Mouse (Mus musculus) forebrain, embryonic 14.5 days (tissue): ENCODE measurements around the gene Camk1. TPM values are rescaled to one million over a fixed set of nuclear protein-coding genes. Genes with fewer than 3 reads are reported as not detected.

Experiments used
- ATAC-seq: fragments of 200-750 bp; cut with Nextera tagmentation; 2 replicates; pipeline ENCODE4 v1.8.0; 2017; ENCODE audit warnings: mild to moderate bottlenecking, moderate library complexity
- DNase-seq: peaks from one replicate; pipeline ENCODE4 v3.0.0-alpha.2; 2015; ENCODE audit warnings: low spot score
- H3K27ac ChIP-seq: fragments of 300-500 bp; sonication (generic); 2 replicates; pipeline ENCODE4 v1.5.1; 2014; ENCODE audit warnings: low read depth, mild to moderate bottlenecking, control low read depth, low read length, moderate library complexity
- H3K27me3 ChIP-seq: fragments of 300-500 bp; sonication (generic); replicated peaks from 2 replicates; pipeline ENCODE4 v1.6.1; 2014; ENCODE audit warnings: low read length, control low read depth, mixed read lengths; ENCODE audit not compliant: control insufficient read depth, insufficient read depth
- H3K36me3 ChIP-seq: fragments of 300-500 bp; sonication (generic); 2 replicates; pipeline ENCODE4 v1.6.1; 2014; ENCODE audit warnings: low read length, control low read depth; ENCODE audit not compliant: control insufficient read depth, insufficient read depth
- H3K4me1 ChIP-seq: fragments of 300-500 bp; sonication (generic); 2 replicates; pipeline ENCODE4 v1.6.1; 2014; ENCODE audit warnings: antibody characterized with exemption, low read length, control low read depth; ENCODE audit not compliant: control insufficient read depth, insufficient read depth
- H3K4me2 ChIP-seq: fragments of 300-500 bp; sonication (generic); 2 replicates; pipeline ENCODE4 v1.6.1; 2014; ENCODE audit warnings: mild to moderate bottlenecking, control low read depth, low read length
- H3K4me3 ChIP-seq: fragments of 300-500 bp; sonication (generic); 2 replicates; pipeline ENCODE4 v1.5.1; 2014; ENCODE audit warnings: low read depth, low read length, control low read depth
- H3K9ac ChIP-seq: fragments of 300-500 bp; sonication (generic); 2 replicates; pipeline ENCODE4 v1.6.1; 2014; ENCODE audit warnings: mild to moderate bottlenecking, low read length, control low read depth, moderate library complexity
- H3K9me3 ChIP-seq: fragments of 300-500 bp; sonication (generic); replicated peaks from 2 replicates; pipeline ENCODE4 v1.6.1; 2016; ENCODE audit warnings: low read length, control low read depth, mixed read lengths; ENCODE audit not compliant: control insufficient read depth
- WGBS: fragments of 180-500 bp; shearing (Covaris S2); extraction: QIAGEN DNeasy Blood & Tissue Kit; methylation state at CpG from one replicate; pipeline ENCODE4 v1.1.7; 2014; 5-methylcytosine and 5-hydroxymethylcytosine counted together
- polyA plus RNA-seq: library from polyadenylated mRNA; unstranded; fragments of >200 nt; fragmentation: Nextera tagmentation; extraction: Ambion mirVana; gene quantifications from 2 replicates; pipeline ENCODE4 v1.2.1, GENCODE M21; 2014

The Camk1 gene
- polyA plus RNA-seq, 1 experiment from 2014 or later: 86.3 TPM

GRCm38 (mm10) chr6:113350538-113350937 is 6.8 kb upstream of the Camk1 start:
- H3K4me2 ChIP-seq: no peak overlapping the region
- no peak overlapping the region for H3K4me3 ChIP-seq
- H3K4me1 ChIP-seq: no peaks in the 10 kb centered on the region
- no peaks in the 10 kb centered on the region for H3K9me3 ChIP-seq
- ATAC-seq (no peak), DNase-seq (no peak)
- H3K27ac ChIP-seq: no peak overlapping the region
- H3K27me3 ChIP-seq: no peaks in the 10 kb centered on the region
- no peaks in the 10 kb centered on the region for H3K36me3 ChIP-seq
- no peak overlapping the region for H3K9ac ChIP-seq

GRCm38 (mm10) chr6:113346897-113347296 is 3.1 kb upstream of the Camk1 start:
- DNase-seq (no peak), ATAC-seq (no peak)
- Histone ChIP-seq H3K4me3 (no peak overlapping the region), H3K4me2 (no peak overlapping the region), H3K27ac (no peak overlapping the region), H3K4me1 (peaks cover 14% of the 10 kb centered on the region), H3K27me3 (no peaks in the 10 kb centered on the region), H3K9me3 (no peaks in the 10 kb centered on the region), H3K36me3 (no peaks in the 10 kb centered on the region), H3K9ac (no peak overlapping the region)
- WGBS: 92% methylated on average over 4 of the region's 4 CpGs

GRCm38 (mm10) chr6:113344321-113344720 is 537 bp upstream of the Camk1 start:
- DNase-seq (peak; percentile 32), ATAC-seq (0 out of 2 replicates have a peak, but pooled peaks have one; percentile 8)
- no peaks in the 10 kb centered on the region for H3K27me3 ChIP-seq
- H3K9ac ChIP-seq: peak overlapping the region; percentile 87; the same call in 1 of the 2 replicates
- WGBS: 48% methylated on average over 2 of the region's 2 CpGs
- H3K4me1 ChIP-seq: peaks cover 14% of the 10 kb centered on the region
- peaks cover 7% of the 10 kb centered on the region for H3K36me3 ChIP-seq
- H3K27ac ChIP-seq: no peak overlapping the region
- H3K9me3 ChIP-seq: no peaks in the 10 kb centered on the region
- H3K4me2 ChIP-seq: peak overlapping the region; percentile 80
- H3K4me3 ChIP-seq: no peak overlapping the region

GRCm38 (mm10) chr6:113342297-113342696 is 1.5 kb downstream of the Camk1 start:
- H3K4me3 ChIP-seq: no peak overlapping the region
- no peaks in the 10 kb centered on the region for H3K9me3 ChIP-seq
- ATAC-seq: no peak
- H3K27me3 ChIP-seq: no peaks in the 10 kb centered on the region
- H3K4me2 ChIP-seq: peak overlapping the region; percentile 80
- H3K27ac ChIP-seq: 0 out of 2 replicates have a peak overlapping the region, but pooled peaks have one; percentile 9
- DNase-seq: no peak
- H3K4me1 ChIP-seq: peaks cover 14% of the 10 kb centered on the region
- no peak overlapping the region for H3K9ac ChIP-seq
- peaks cover 18% of the 10 kb centered on the region for H3K36me3 ChIP-seq
- WGBS: 40% methylated on average over 4 of the region's 7 CpGs

GRCm38 (mm10) chr6:113341574-113341973 is 2.2 kb downstream of the Camk1 start:
- Histone ChIP-seq H3K4me1 (peaks cover 14% of the 10 kb centered on the region), H3K4me3 (no peak overlapping the region), H3K4me2 (no peak overlapping the region), H3K36me3 (peaks cover 23% of the 10 kb centered on the region), H3K27me3 (no peaks in the 10 kb centered on the region), H3K9ac (no peak overlapping the region), H3K27ac (no peak overlapping the region; the same call in 1 of the 2 replicates), H3K9me3 (no peaks in the 10 kb centered on the region)
- WGBS: 91% methylated on average over 6 of the region's 6 CpGs
- ATAC-seq (no peak), DNase-seq (no peak)

GRCm38 (mm10) chr6:113336852-113337620 is 6.7 kb downstream of the Camk1 start:
- 72% methylated on average over 8 of the region's 8 CpGs for WGBS
- peaks cover 53% of the 10 kb centered on the region for H3K36me3 ChIP-seq

GRCm38 (mm10) chr6:113334216-113334615 is 9.6 kb downstream of the Camk1 start:
- 80% methylated on average over 6 of the region's 6 CpGs for WGBS
- Histone ChIP-seq H3K36me3 (peaks cover 56% of the 10 kb centered on the region), H3K9ac (no peak overlapping the region), H3K4me3 (no peak overlapping the region), H3K4me2 (no peak overlapping the region), H3K27me3 (no peaks in the 10 kb centered on the region), H3K4me1 (no peaks in the 10 kb centered on the region; the same call in 1 of the 2 replicates), H3K27ac (no peak overlapping the region), H3K9me3 (no peaks in the 10 kb centered on the region)
- ATAC-seq: no peak
- no peak for DNase-seq

More at GRCm38 (mm10) chr6:113336852-113337620, 6.7 kb downstream of the Camk1 start:
- no peak overlapping the region for H3K4me2 ChIP-seq
- H3K27me3 ChIP-seq: no peaks in the 10 kb centered on the region
- ATAC-seq (no peak), DNase-seq (no peak)
- no peak overlapping the region for H3K4me3 ChIP-seq
- no peaks in the 10 kb centered on the region; the same call in 1 of the 2 replicates for H3K4me1 ChIP-seq
- H3K27ac ChIP-seq: no peak overlapping the region
- no peak overlapping the region for H3K9ac ChIP-seq
- H3K9me3 ChIP-seq: no peaks in the 10 kb centered on the region

GRCm38 (mm10) chr6:113333137-113333950 is 10.4 kb downstream of the Camk1 start:
- ATAC-seq: peak; percentile 73
- Histone ChIP-seq H3K4me3 (no peak overlapping the region), H3K27ac (peak overlapping the region; percentile 48; the same call in 1 of the 2 replicates), H3K4me2 (no peak overlapping the region), H3K4me1 (no peaks in the 10 kb centered on the region; the same call in 1 of the 2 replicates), H3K9ac (no peak overlapping the region), H3K36me3 (peaks cover 54% of the 10 kb centered on the region), H3K27me3 (no peaks in the 10 kb centered on the region), H3K9me3 (no peaks in the 10 kb centered on the region)
- 43% methylated on average over 14 of the region's 14 CpGs for WGBS
- peak; percentile 77 for DNase-seq
